Mouse (Mus musculus) left cerebral cortex, postnatal 14 days (tissue): ENCODE measurements around the gene Gimap7. TPM values are rescaled to one million over a fixed set of nuclear protein-coding genes. Genes with fewer than 3 reads are reported as not detected.

Source experiments
- total RNA-seq, 2 experiments: library from RNA; stranded (reverse); gene quantifications; 2 replicates each; pipeline ENCODE4 v1.2.3; 2021

The Gimap7 gene
- total RNA-seq, 2 experiments from 2014 or later: not detected

Other genes starting within 250 kb of the Gimap7 start
- gene Atp6v0e2, start 181.0 kb upstream of the Gimap7 start, total RNA-seq: 100 to 1,000 TPM; 520 to 530 TPM
- 10 to 100 TPM; 29.0 to 30.6 TPM for gene Lrrc61, start 163.8 kb upstream of the Gimap7 start, total RNA-seq
- 10 to 100 TPM; 10.3 to 10.9 TPM for gene Rarres2, start 145.8 kb upstream of the Gimap7 start, total RNA-seq
- gene Gm45021, start 129.0 kb upstream of the Gimap7 start, total RNA-seq: not detected
- gene Repin1, start 124.7 kb upstream of the Gimap7 start, total RNA-seq: 10 to 100 TPM; 34.0 to 36.7 TPM
- not detected for gene Gm44965, start 124.7 kb upstream of the Gimap7 start, total RNA-seq
- 1 to 10 TPM; 6.0 to 7.4 TPM for gene Zfp775, start 116.6 kb upstream of the Gimap7 start, total RNA-seq
- 10 to 100 TPM; 15.6 to 18.4 TPM for gene AI854703, start 91.9 kb upstream of the Gimap7 start, total RNA-seq
- under 1 TPM; 0.97 to 0.99 TPM for gene Gimap8, start 71.4 kb upstream of the Gimap7 start, total RNA-seq
- 1 to 10 TPM in 1 of 2 experiments, under 1 TPM in 1; 0.83 to 1.4 TPM for gene Gimap9, start 42.5 kb upstream of the Gimap7 start, total RNA-seq
- under 1 TPM; 0.40 to 0.90 TPM for gene Gimap4, start 34.1 kb upstream of the Gimap7 start, total RNA-seq
- 1 to 10 TPM; 6.4 to 6.5 TPM for gene Gimap6, start 10.4 kb upstream of the Gimap7 start, total RNA-seq
- 1 to 10 TPM in 1 of 2 experiments, not detected in 1; 1.4 TPM for gene Gm28053, start within 50 bp of the Gimap7 start, total RNA-seq
- 1 to 10 TPM; 2.2 TPM for gene Gimap1, start 20.4 kb downstream of the Gimap7 start, total RNA-seq
- 1 to 10 TPM in 1 of 2 experiments, under 1 TPM in 1; 0.77 to 1.5 TPM for gene Gimap5, start 27.6 kb downstream of the Gimap7 start, total RNA-seq
- not detected for gene Gimap3, start 52.2 kb downstream of the Gimap7 start, total RNA-seq
- 10 to 100 TPM; 20.4 to 23.8 TPM for gene Tmem176a, start 122.3 kb downstream of the Gimap7 start, total RNA-seq
- 10 to 100 TPM; 45.7 to 47.3 TPM for gene Tmem176b, start 122.9 kb downstream of the Gimap7 start, total RNA-seq
- gene Aoc1, start 154.3 kb downstream of the Gimap7 start, total RNA-seq: not detected
- not detected for gene 1600015I10Rik, start 211.3 kb downstream of the Gimap7 start, total RNA-seq